Comparison of ENCODE assay signal across 26 mouse cellular contexts in the genomic region with DNA sequence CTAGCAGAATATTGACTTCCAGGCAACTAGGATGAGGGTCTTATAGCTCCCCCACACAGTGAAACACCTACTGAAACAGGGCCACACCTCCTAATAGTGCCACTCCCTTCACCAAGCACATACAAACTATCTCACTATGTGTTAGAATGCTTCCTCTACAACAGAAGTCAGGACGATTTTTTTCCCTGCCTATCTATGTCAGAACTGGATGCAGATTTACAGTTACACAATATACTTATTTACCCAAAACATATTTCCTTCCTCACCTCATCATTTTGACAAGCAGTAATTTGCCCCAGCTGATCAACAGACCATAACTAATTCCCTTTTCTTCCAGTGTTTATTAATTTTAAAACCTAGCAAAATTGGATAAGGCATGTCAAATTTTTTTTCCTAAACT.
"Had no signal": no experiment of that assay in that cellular context is flagged by ENCODE, and none has a peak within 500 bp of the region (broad histone marks: within the 10 kb centered on the region; RNA-seq: fewer than 3 reads in every experiment).

No protein-coding gene starts in this region.

- ATAC-seq: hindbrain, postnatal 0 days; intestine, embryonic 16.5 days had no signal

- DNase-seq: gastrocnemius, adult 2 months; gastrocnemius, postnatal 10 days; gastrocnemius, postnatal 25 days; heart, adult 18-20 months; heart, postnatal 14 days; heart, postnatal 36 days; kidney, adult 11 months; kidney, adult 2 months; kidney, adult 9 months; kidney, postnatal 25 days; kidney, postnatal 4 days; liver had no signal

- H3K27ac ChIP-seq: gastrocnemius, adult 2 months; heart, embryonic 13.5 days; heart, embryonic 15.5 days; hindbrain, embryonic 13.5 days; hindbrain, embryonic 15.5 days; hindbrain, postnatal 0 days; kidney, embryonic 15.5 days; kidney, postnatal 0 days; layer of hippocampus, adult 2 months; left cerebral cortex, adult 2 months; limb, embryonic 10.5 days; limb, embryonic 12.5 days had no signal

- H3K9ac ChIP-seq: heart, embryonic 13.5 days; heart, embryonic 15.5 days; hindbrain, embryonic 13.5 days; hindbrain, embryonic 15.5 days; kidney, embryonic 15.5 days; limb, embryonic 12.5 days had no signal

- H3K9me3 ChIP-seq: heart, embryonic 13.5 days; hindbrain, embryonic 13.5 days; hindbrain, embryonic 15.5 days; kidney, embryonic 15.5 days; limb, embryonic 10.5 days had no signal

- H3K36me3 ChIP-seq: heart, embryonic 13.5 days; heart, embryonic 15.5 days; hindbrain, embryonic 13.5 days; hindbrain, embryonic 15.5 days; kidney, embryonic 15.5 days; limb, embryonic 10.5 days; limb, embryonic 12.5 days had no signal

- H3K4me3 ChIP-seq: gastrocnemius, adult 2 months; heart, embryonic 13.5 days; heart, embryonic 15.5 days; hindbrain, embryonic 13.5 days; hindbrain, embryonic 15.5 days; kidney, embryonic 15.5 days; layer of hippocampus, adult 2 months; left cerebral cortex, adult 2 months; limb, embryonic 10.5 days; limb, embryonic 12.5 days had no signal

- H3K4me2 ChIP-seq: heart, embryonic 11.5 days; heart, embryonic 13.5 days; heart, embryonic 15.5 days; hindbrain, embryonic 13.5 days; hindbrain, embryonic 15.5 days; kidney, embryonic 15.5 days; limb, embryonic 12.5 days; liver, embryonic 11.5 days had no signal

- H3K4me1 ChIP-seq: heart, embryonic 13.5 days; heart, embryonic 15.5 days; hindbrain, embryonic 13.5 days; hindbrain, embryonic 15.5 days; kidney, embryonic 15.5 days had no signal

- H3K27me3 ChIP-seq: heart, embryonic 13.5 days; heart, embryonic 15.5 days; hindbrain, embryonic 13.5 days; hindbrain, embryonic 15.5 days; kidney, embryonic 15.5 days; limb, embryonic 12.5 days had no signal
